Mouse (Mus musculus): ENCODE measurements around the gene Gpr176. TPM values are rescaled to one million over a fixed set of nuclear protein-coding genes. Genes with fewer than 3 reads are reported as not detected.
A peak's percentile ranks its signal among the peaks of the same experiment; 100 is the strongest.

Gpr176 gene
- total and polyA plus RNA-seq, 2 experiments, result not detected

- Histone ChIP-seq H3K4me3 (ENCODE audit: insufficient read depth, low read depth, low read length) (no peak overlapping the region), H3K4me1 (ENCODE audit: control insufficient read depth, insufficient read depth, low read length) (no peaks in the 10 kb centered on the region), H3K27ac (replicated peaks; ENCODE audit: insufficient read depth, low read depth, low read length) (no peak overlapping the region), H3K36me3 (ENCODE audit: control insufficient read depth, insufficient read depth, low read length) (no peaks in the 10 kb centered on the region), H3K9ac (ENCODE audit: low read depth, low read length) (no peak overlapping the region), H3K27me3 (ENCODE audit: control insufficient read depth, insufficient read depth, low read length) (no peaks in the 10 kb centered on the region), H3K79me2 (ENCODE audit: control insufficient read depth, insufficient read depth, low read length) (no peaks in the 10 kb centered on the region)
- TF ChIP-seq POLR2A (IDR thresholded peaks at IDR 0.05; ENCODE audit: extremely low read depth, insufficient read depth, low read length) (no peak), CTCF (IDR thresholded peaks at IDR 0.05; ENCODE audit: low read depth, low read length) (no peak)
- WGBS, result 28% methylated on average over 2 of the region's 2 CpGs
- peak; percentile 19 for DNase-seq (ENCODE audit: extremely low read depth, low read depth, low spot score)
Measured at GRCm38 (mm10) chr2:118248016-118248415, 125.2 kb downstream of the Gpr176 start.

GRCm38 (mm10) chr2:118245914-118246313 lies 127.3 kb downstream of the Gpr176 start:
- DNase-seq (ENCODE audit: extremely low read depth, low read depth, low spot score), result peak; percentile 59
- TF ChIP-seq POLR2A (IDR thresholded peaks at IDR 0.05; ENCODE audit: extremely low read depth, insufficient read depth, low read length) (no peak), CTCF (IDR thresholded peaks at IDR 0.05; ENCODE audit: low read depth, low read length) (peak; percentile 75)

DNA sequence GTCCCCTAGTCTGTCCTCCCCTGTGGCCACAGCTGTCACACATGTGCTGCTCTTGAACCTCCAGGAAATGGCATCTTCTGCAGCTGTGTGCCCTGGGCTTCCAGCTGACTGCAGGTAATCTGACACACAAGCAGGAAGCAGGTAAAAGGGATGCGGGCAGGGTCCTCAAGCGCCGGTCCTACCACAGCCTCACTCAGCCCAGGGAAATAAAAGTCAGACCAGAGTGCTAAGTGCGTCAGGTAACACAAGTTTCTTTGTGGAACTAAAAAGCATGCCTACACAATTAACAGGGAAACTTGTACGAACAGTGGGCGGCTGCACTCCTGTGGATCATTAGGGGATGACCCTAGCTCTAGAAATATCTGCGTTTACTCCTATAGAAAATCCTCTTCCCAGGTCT lies 137.0 kb downstream of the Gpr176 start:
- no peaks in the 10 kb centered on the region for H3K27me3 ChIP-seq (ENCODE audit: control insufficient read depth, insufficient read depth, low read length)
- no peaks in the 10 kb centered on the region for H3K4me1 ChIP-seq (ENCODE audit: control insufficient read depth, insufficient read depth, low read length)

More at GRCm38 (mm10) chr2:118245914-118246313, 127.3 kb downstream of the Gpr176 start:
- H3K36me3 ChIP-seq (ENCODE audit: control insufficient read depth, insufficient read depth, low read length), result no peaks in the 10 kb centered on the region
- 12% methylated on average over 10 of the region's 10 CpGs for WGBS
- no peaks in the 10 kb centered on the region for H3K79me2 ChIP-seq (ENCODE audit: control insufficient read depth, insufficient read depth, low read length)
- H3K4me3 ChIP-seq (ENCODE audit: insufficient read depth, low read depth, low read length), result no peak overlapping the region
- H3K4me1 ChIP-seq (ENCODE audit: control insufficient read depth, insufficient read depth, low read length), result no peaks in the 10 kb centered on the region
- no peak overlapping the region for H3K27ac ChIP-seq (replicated peaks; ENCODE audit: insufficient read depth, low read depth, low read length)
- no peaks in the 10 kb centered on the region for H3K27me3 ChIP-seq (ENCODE audit: control insufficient read depth, insufficient read depth, low read length)
- no peak overlapping the region for H3K9ac ChIP-seq (ENCODE audit: low read depth, low read length)

DNA sequence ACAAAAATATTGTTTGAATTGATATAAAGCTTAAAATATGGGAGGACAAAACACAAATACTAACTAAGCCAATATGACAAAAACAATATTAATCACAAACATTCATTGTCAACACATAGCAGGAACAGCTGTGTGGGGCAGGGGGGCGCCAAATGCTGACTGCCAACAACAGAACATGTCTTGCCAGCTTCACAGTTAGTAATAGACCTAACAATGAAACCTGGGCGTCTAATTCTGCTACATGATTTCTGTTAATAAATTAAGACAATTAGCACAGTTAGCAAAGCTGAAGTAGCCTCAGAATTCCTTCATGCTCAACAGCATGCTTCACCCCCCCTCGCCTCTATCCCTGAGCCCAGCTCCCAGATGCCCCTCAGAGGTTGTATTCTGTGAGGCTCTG lies 137.6 kb downstream of the Gpr176 start:
- TF ChIP-seq POLR2A (IDR thresholded peaks at IDR 0.05; ENCODE audit: extremely low read depth, insufficient read depth, low read length) (no peak), CTCF (IDR thresholded peaks at IDR 0.05; ENCODE audit: low read depth, low read length) (no peak)
- DNase-seq (ENCODE audit: extremely low read depth, low read depth, low spot score), result no peak
- Histone ChIP-seq H3K4me3 (ENCODE audit: insufficient read depth, low read depth, low read length) (no peak overlapping the region), H3K9ac (ENCODE audit: low read depth, low read length) (no peak overlapping the region), H3K79me2 (ENCODE audit: control insufficient read depth, insufficient read depth, low read length) (no peaks in the 10 kb centered on the region), H3K4me1 (ENCODE audit: control insufficient read depth, insufficient read depth, low read length) (no peaks in the 10 kb centered on the region), H3K36me3 (ENCODE audit: control insufficient read depth, insufficient read depth, low read length) (no peaks in the 10 kb centered on the region), H3K27ac (replicated peaks; ENCODE audit: insufficient read depth, low read depth, low read length) (no peak overlapping the region), H3K27me3 (ENCODE audit: control insufficient read depth, insufficient read depth, low read length) (no peaks in the 10 kb centered on the region)
- 86% methylated on average over 3 of the region's 3 CpGs for WGBS

More for the DNA sequence above, 137.0 kb downstream of the Gpr176 start:
- no peak for DNase-seq (ENCODE audit: extremely low read depth, low read depth, low spot score)
- Histone ChIP-seq H3K9ac (ENCODE audit: low read depth, low read length) (no peak overlapping the region), H3K27ac (replicated peaks; ENCODE audit: insufficient read depth, low read depth, low read length) (no peak overlapping the region), H3K36me3 (ENCODE audit: control insufficient read depth, insufficient read depth, low read length) (no peaks in the 10 kb centered on the region), H3K79me2 (ENCODE audit: control insufficient read depth, insufficient read depth, low read length) (no peaks in the 10 kb centered on the region), H3K4me3 (ENCODE audit: insufficient read depth, low read depth, low read length) (no peak overlapping the region)
- TF ChIP-seq POLR2A (IDR thresholded peaks at IDR 0.05; ENCODE audit: extremely low read depth, insufficient read depth, low read length), result no peak
- TF ChIP-seq CTCF (IDR thresholded peaks at IDR 0.05; ENCODE audit: low read depth, low read length), result no peak
- 87% methylated on average over 7 of the region's 7 CpGs for WGBS

DNA sequence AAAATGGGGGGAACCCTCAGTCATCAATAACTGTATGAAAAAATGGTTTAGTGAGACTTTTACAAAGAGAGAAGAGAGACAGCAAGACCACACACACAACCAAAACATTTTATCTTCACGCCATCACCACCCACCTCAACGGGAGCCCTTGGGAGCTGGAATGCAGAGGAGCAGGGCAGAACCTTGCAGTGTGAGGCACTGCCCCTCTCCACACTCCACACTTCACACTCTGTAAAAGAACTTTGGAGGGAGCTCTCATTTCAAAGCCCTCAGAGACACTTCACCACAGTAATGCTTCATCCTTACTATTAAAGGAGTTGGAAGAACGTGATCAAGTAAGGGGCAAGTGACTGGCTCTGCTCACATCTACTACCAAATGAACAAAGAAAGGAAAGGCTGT lies 142.7 kb downstream of the Gpr176 start:
- WGBS, result 73% methylated on average over 3 of the region's 3 CpGs

GRCm38 (mm10) chr2:118228486-118229079 lies 144.6 kb downstream of the Gpr176 start:
- TF ChIP-seq CTCF (IDR thresholded peaks at IDR 0.05; ENCODE audit: low read depth, low read length) (no peak), POLR2A (IDR thresholded peaks at IDR 0.05; ENCODE audit: extremely low read depth, insufficient read depth, low read length) (no peak)

More for the DNA sequence above, 142.7 kb downstream of the Gpr176 start:
- Histone ChIP-seq H3K4me3 (ENCODE audit: insufficient read depth, low read depth, low read length) (no peak overlapping the region), H3K9ac (ENCODE audit: low read depth, low read length) (no peak overlapping the region), H3K36me3 (ENCODE audit: control insufficient read depth, insufficient read depth, low read length) (no peaks in the 10 kb centered on the region), H3K79me2 (ENCODE audit: control insufficient read depth, insufficient read depth, low read length) (no peaks in the 10 kb centered on the region), H3K4me1 (ENCODE audit: control insufficient read depth, insufficient read depth, low read length) (no peaks in the 10 kb centered on the region), H3K27me3 (ENCODE audit: control insufficient read depth, insufficient read depth, low read length) (no peaks in the 10 kb centered on the region), H3K27ac (replicated peaks; ENCODE audit: insufficient read depth, low read depth, low read length) (no peak overlapping the region)
- TF ChIP-seq CTCF (IDR thresholded peaks at IDR 0.05; ENCODE audit: low read depth, low read length) (no peak), POLR2A (IDR thresholded peaks at IDR 0.05; ENCODE audit: extremely low read depth, insufficient read depth, low read length) (no peak)
- no peak for DNase-seq (ENCODE audit: extremely low read depth, low read depth, low spot score)

More at GRCm38 (mm10) chr2:118228486-118229079, 144.6 kb downstream of the Gpr176 start:
- Histone ChIP-seq H3K36me3 (ENCODE audit: control insufficient read depth, insufficient read depth, low read length) (no peaks in the 10 kb centered on the region), H3K4me1 (ENCODE audit: control insufficient read depth, insufficient read depth, low read length) (no peaks in the 10 kb centered on the region), H3K4me3 (ENCODE audit: insufficient read depth, low read depth, low read length) (no peak overlapping the region), H3K27ac (replicated peaks; ENCODE audit: insufficient read depth, low read depth, low read length) (no peak overlapping the region), H3K27me3 (ENCODE audit: control insufficient read depth, insufficient read depth, low read length) (no peaks in the 10 kb centered on the region), H3K9ac (ENCODE audit: low read depth, low read length) (no peak overlapping the region), H3K79me2 (ENCODE audit: control insufficient read depth, insufficient read depth, low read length) (no peaks in the 10 kb centered on the region)
- WGBS, result 96% methylated on average over 4 of the region's 4 CpGs
- DNase-seq (ENCODE audit: extremely low read depth, low read depth, low spot score), result no peak

Other genes starting within 250 kb of the Gpr176 start
- gene Fsip1, start 116.5 kb downstream of the Gpr176 start, total RNA-seq (2014; rRNA removed), result 0.09 TPM in 1 of 2 replicates, not detected in the other
- gene Fsip1, start 116.5 kb downstream of the Gpr176 start, polyA plus RNA-seq (2012; rRNA removed), result 0.05 TPM in 1 of 2 replicates, not detected in the other
- gene Eif2ak4, start 15.2 kb upstream of the Gpr176 start, total RNA-seq (2014; rRNA removed), result 5.4 and 5.6 TPM in 2 replicates
- 4.2 and 4.8 TPM in 2 replicates for gene Eif2ak4, start 15.2 kb upstream of the Gpr176 start, polyA plus RNA-seq (2012; rRNA removed)
- gene Srp14, start 106.3 kb upstream of the Gpr176 start, total RNA-seq (2014; rRNA removed), result 59.7 and 72.8 TPM in 2 replicates
- gene Srp14, start 106.3 kb upstream of the Gpr176 start, polyA plus RNA-seq (2012; rRNA removed), result 33.4 and 37.3 TPM in 2 replicates
- 10.9 and 17.0 TPM in 2 replicates for gene Bmf, start 176.3 kb upstream of the Gpr176 start, total RNA-seq (2014; rRNA removed)
- gene Bmf, start 176.3 kb upstream of the Gpr176 start, polyA plus RNA-seq (2012; rRNA removed), result 3.9 and 5.7 TPM in 2 replicates
- 0.65 and 2.3 TPM in 2 replicates for gene Bub1b, start 224.8 kb upstream of the Gpr176 start, total RNA-seq (2014; rRNA removed)
- gene Bub1b, start 224.8 kb upstream of the Gpr176 start, polyA plus RNA-seq (2012; rRNA removed), result 0.20 and 0.21 TPM in 2 replicates

Measured in liver, adult 2 months (tissue).